Mouse (Mus musculus) E14TG2a.4 (cell line): Measurements from ENCODE around the gene B830017H08Rik.

Source experiments
- H3K27me3 ChIP-seq: 2 replicates; pipeline ENCODE4 v1.6.1; 2014; ENCODE audit warnings: low read length, control low read depth; ENCODE audit not compliant: insufficient read depth
- H3K36me3 ChIP-seq: 2 replicates; pipeline ENCODE4 v1.6.1; 2014; ENCODE audit warnings: low read length, control low read depth; ENCODE audit not compliant: insufficient read depth
- H3K4me1 ChIP-seq: replicated peaks from 2 replicates; pipeline ENCODE4 v1.6.1; 2014; ENCODE audit warnings: low read depth, low read length, control low read depth
- H3K4me3 ChIP-seq: replicated peaks from 2 replicates; pipeline ENCODE4 v1.5.1; 2014; ENCODE audit warnings: mild to moderate bottlenecking, low read length
- H3K9me3 ChIP-seq: 2 replicates; pipeline ENCODE4 v1.6.1; 2014; ENCODE audit warnings: low read length, control low read depth
- CTCF ChIP-seq: conservative IDR thresholded peaks from 2 replicates; pipeline ENCODE4 v1.5.1; 2014; ENCODE audit warnings: low read length
- NANOG ChIP-seq: IDR thresholded peaks from 2 replicates; pipeline ENCODE4 v1.6.1; 2014; ENCODE audit warnings: borderline replicate concordance, low read length, mixed read lengths
- POU5F1 ChIP-seq: IDR thresholded peaks from 2 replicates; pipeline ENCODE4 v1.6.1; 2014; ENCODE audit warnings: low read length, borderline replicate concordance

The B830017H08Rik gene

GRCm38 (mm10) chr16:17798321-17799180 is 34.4 kb upstream of the B830017H08Rik start:
- peaks cover 44% of the 10 kb centered on the region for H3K4me1 ChIP-seq
- H3K36me3 ChIP-seq, result no peaks in the 10 kb centered on the region
- H3K4me3 ChIP-seq, result peak overlapping the region; percentile 70
- peaks cover 5% of the 10 kb centered on the region; the same call in 1 of the 2 replicates for H3K9me3 ChIP-seq
- H3K27me3 ChIP-seq, result peaks cover 95% of the 10 kb centered on the region
- TF ChIP-seq CTCF (no peak), NANOG (no peak)

GRCm38 (mm10) chr16:17799584-17799983 is 33.3 kb upstream of the B830017H08Rik start:
- no peak overlapping the region for H3K4me3 ChIP-seq
- no peak for TF ChIP-seq POU5F1
- no peak for TF ChIP-seq NANOG
- TF ChIP-seq CTCF, result no peak
- peaks cover 95% of the 10 kb centered on the region for H3K27me3 ChIP-seq
- H3K36me3 ChIP-seq, result no peaks in the 10 kb centered on the region
- H3K4me1 ChIP-seq, result peaks cover 53% of the 10 kb centered on the region
- H3K9me3 ChIP-seq, result peaks cover 5% of the 10 kb centered on the region; the same call in 1 of the 2 replicates

GRCm38 (mm10) chr16:17801777-17802455 is 31.0 kb upstream of the B830017H08Rik start:
- Histone ChIP-seq H3K27me3 (peaks cover 97% of the 10 kb centered on the region), H3K36me3 (no peaks in the 10 kb centered on the region), H3K4me3 (peak overlapping the region; percentile 59; the same call in 1 of the 2 replicates), H3K4me1 (peaks cover 58% of the 10 kb centered on the region), H3K9me3 (peaks cover 5% of the 10 kb centered on the region; the same call in 1 of the 2 replicates)
- no peak for TF ChIP-seq CTCF
- TF ChIP-seq POU5F1, result no peak
- no peak for TF ChIP-seq NANOG

GRCm38 (mm10) chr16:17802456-17802838 is 30.5 kb upstream of the B830017H08Rik start:
- peaks cover 99% of the 10 kb centered on the region for H3K27me3 ChIP-seq
- H3K4me1 ChIP-seq, result peaks cover 57% of the 10 kb centered on the region
- H3K4me3 ChIP-seq, result peak overlapping the region; percentile 59
- no peaks in the 10 kb centered on the region for H3K36me3 ChIP-seq
- no peak for TF ChIP-seq CTCF
- no peak for TF ChIP-seq POU5F1
- peaks cover 5% of the 10 kb centered on the region; the same call in 1 of the 2 replicates for H3K9me3 ChIP-seq

GRCm38 (mm10) chr16:17802839-17803674 is 29.9 kb upstream of the B830017H08Rik start:
- TF ChIP-seq POU5F1, result no peak
- Histone ChIP-seq H3K27me3 (peaks cover 98% of the 10 kb centered on the region), H3K4me3 (peak overlapping the region; percentile 59), H3K4me1 (peaks cover 57% of the 10 kb centered on the region), H3K9me3 (peaks cover 5% of the 10 kb centered on the region; the same call in 1 of the 2 replicates), H3K36me3 (no peaks in the 10 kb centered on the region)

GRCm38 (mm10) chr16:17803675-17804448 is 29.1 kb upstream of the B830017H08Rik start:
- Histone ChIP-seq H3K9me3 (peaks cover 4% of the 10 kb centered on the region; the same call in 1 of the 2 replicates), H3K36me3 (no peaks in the 10 kb centered on the region), H3K27me3 (peaks cover 98% of the 10 kb centered on the region), H3K4me3 (peak overlapping the region; percentile 74), H3K4me1 (peaks cover 53% of the 10 kb centered on the region)
- TF ChIP-seq NANOG (no peak), POU5F1 (no peak), CTCF (no peak)

GRCm38 (mm10) chr16:17804449-17804912 is 28.4 kb upstream of the B830017H08Rik start:
- Histone ChIP-seq H3K9me3 (no peaks in the 10 kb centered on the region; the same call in 1 of the 2 replicates), H3K36me3 (no peaks in the 10 kb centered on the region), H3K4me3 (peak overlapping the region; percentile 74), H3K4me1 (peaks cover 52% of the 10 kb centered on the region), H3K27me3 (peaks cover 98% of the 10 kb centered on the region)
- TF ChIP-seq POU5F1 (no peak), NANOG (no peak), CTCF (no peak)

- no peaks in the 10 kb centered on the region for H3K36me3 ChIP-seq
- peaks cover 52% of the 10 kb centered on the region for H3K4me1 ChIP-seq
- TF ChIP-seq POU5F1, result no peak
- H3K9me3 ChIP-seq, result no peaks in the 10 kb centered on the region; the same call in 1 of the 2 replicates
- peaks cover 98% of the 10 kb centered on the region for H3K27me3 ChIP-seq
- H3K4me3 ChIP-seq, result peak overlapping the region; percentile 74
These were observed 27.9 kb upstream of the B830017H08Rik start for GRCm38 (mm10) chr16:17804982-17805381.
